Mouse (Mus musculus) 3134 (cell line): Measurements from ENCODE around the gene Lamc3.

Source experiments
- DNase-seq: peaks from one replicate; pipeline ENCODE4 v3.0.0-alpha.2; 2011; ENCODE audit warnings: low spot score; ENCODE audit not compliant: insufficient read length; ENCODE audit errors: extremely low read depth

Gene Lamc3

GRCm38 (mm10) chr2:31925936-31926335, 38.8 kb downstream of the Lamc3 start:
- no peak for DNase-seq

- DNase-seq = no peak
Measured at GRCm38 (mm10) chr2:31929664-31930063, 42.6 kb downstream of the Lamc3 start.

- DNase-seq = no peak
Measured at GRCm38 (mm10) chr2:31934551-31934950, 47.5 kb downstream of the Lamc3 start.

GRCm38 (mm10) chr2:31935054-31935453, 48.0 kb downstream of the Lamc3 start:
- DNase-seq = peak; percentile 80

- no peak for DNase-seq
Measured at GRCm38 (mm10) chr2:31938298-31938697, 51.2 kb downstream of the Lamc3 start.

- no peak for DNase-seq
Measured at GRCm38 (mm10) chr2:31943011-31943410, 55.9 kb downstream of the Lamc3 start.

- DNase-seq = no peak
Measured at GRCm38 (mm10) chr2:31945580-31945979, 58.5 kb downstream of the Lamc3 start.

GRCm38 (mm10) chr2:31948392-31948791, 61.3 kb downstream of the Lamc3 start:
- DNase-seq = peak; percentile 74

- no peak for DNase-seq
Measured at GRCm38 (mm10) chr2:31948801-31949200, 61.7 kb downstream of the Lamc3 start.

- DNase-seq = peak; percentile 64
Measured at GRCm38 (mm10) chr2:31950058-31950871, 63.2 kb downstream of the Lamc3 start, which contains the start of gene Aif1l. Gene Aif1l (plus strand): TSS chr2:31950139.

- DNase-seq = no peak
Measured at GRCm38 (mm10) chr2:31950966-31951365, 63.9 kb downstream of the Lamc3 start.

GRCm38 (mm10) chr2:31952236-31952635, 65.1 kb downstream of the Lamc3 start:
- peak; percentile 41 for DNase-seq

- DNase-seq = no peak
Measured at GRCm38 (mm10) chr2:31952725-31953124, 65.6 kb downstream of the Lamc3 start.

- peak; percentile 30 for DNase-seq
Measured at GRCm38 (mm10) chr2:31953687-31954086, 66.6 kb downstream of the Lamc3 start.

- peak; percentile 76 for DNase-seq
Measured at GRCm38 (mm10) chr2:31954779-31955181, 67.7 kb downstream of the Lamc3 start.

GRCm38 (mm10) chr2:31955686-31956085, 68.6 kb downstream of the Lamc3 start:
- DNase-seq = no peak

- no peak for DNase-seq
Measured at GRCm38 (mm10) chr2:31957211-31957610, 70.1 kb downstream of the Lamc3 start.

GRCm38 (mm10) chr2:31960986-31961385, 73.9 kb downstream of the Lamc3 start:
- peak; percentile 20 for DNase-seq

- no peak for DNase-seq
Measured at GRCm38 (mm10) chr2:31961791-31962222, 74.7 kb downstream of the Lamc3 start.

- DNase-seq = peak; percentile 44
Measured at GRCm38 (mm10) chr2:31962501-31963224, 75.6 kb downstream of the Lamc3 start.

- no peak for DNase-seq
Measured at GRCm38 (mm10) chr2:31963491-31963890, 76.4 kb downstream of the Lamc3 start.

GRCm38 (mm10) chr2:31964191-31964590, 77.1 kb downstream of the Lamc3 start:
- DNase-seq = no peak
